Mouse (Mus musculus) C2C12 (cell line): Measurements from ENCODE around the gene Isg20l2.

Experiments used
- CEBPB ChIP-seq: IDR thresholded peaks from one replicate; pipeline ENCODE4 v1.6.1; 2011; ENCODE audit warnings: low read depth, mild to moderate bottlenecking, control low read depth, moderate library complexity
- CTCF ChIP-seq: IDR thresholded peaks from one replicate; pipeline ENCODE4 v1.5.1; 2011; ENCODE audit not compliant: control insufficient read depth, insufficient read depth, insufficient read length
- MAX ChIP-seq: IDR thresholded peaks from one replicate; pipeline ENCODE4 v1.6.1; 2011; ENCODE audit warnings: mild to moderate bottlenecking, control low read depth
- MYOG ChIP-seq: IDR thresholded peaks from one replicate; pipeline ENCODE4 v1.6.1; 2011; ENCODE audit not compliant: control insufficient read depth, insufficient read length; ENCODE audit errors: extremely low read depth
- USF1 ChIP-seq: IDR thresholded peaks from one replicate; pipeline ENCODE4 v1.6.1; 2011; ENCODE audit warnings: low read depth, mild to moderate bottlenecking, control low read depth, moderate library complexity

- TF ChIP-seq CEBPB (no peak), CTCF (no peak), MAX (no peak), MYOG (no peak), USF1 (no peak)
Observed at GRCm38 (mm10) chr3:87958967-87959366, 28.9 kb downstream of the Isg20l2 start.
